Mouse (Mus musculus) forebrain, postnatal 0 days (tissue): ENCODE data around the gene C1qc. TPM values are rescaled to one million over a fixed set of nuclear protein-coding genes. Genes with fewer than 3 reads are reported as not detected.

ENCODE experiments used
- ATAC-seq: fragments of 200-750 bp; cut with Nextera tagmentation; 2 replicates; pipeline ENCODE4 v1.8.0; 2017; ENCODE audit warnings: mild to moderate bottlenecking, moderate library complexity
- DNase-seq: peaks from one replicate; pipeline ENCODE4 v3.0.0-alpha.2; 2015
- H3K27ac ChIP-seq: fragments of 300-500 bp; sonication (generic); 2 replicates; pipeline ENCODE4 v1.5.1; 2014; ENCODE audit warnings: low read depth, mild to moderate bottlenecking, antibody characterized with exemption, low read length, moderate library complexity, mixed read lengths
- H3K27me3 ChIP-seq: fragments of 300-500 bp; sonication (generic); 2 replicates; pipeline ENCODE4 v1.6.1; 2014; ENCODE audit warnings: mild to moderate bottlenecking, low read length, mixed read lengths; ENCODE audit not compliant: insufficient read depth
- H3K36me3 ChIP-seq: fragments of 300-500 bp; sonication (generic); 2 replicates; pipeline ENCODE4 v1.6.1; 2014; ENCODE audit warnings: mild to moderate bottlenecking, moderate library complexity; ENCODE audit not compliant: insufficient read depth
- H3K4me1 ChIP-seq: fragments of 300-500 bp; sonication (generic); 2 replicates; pipeline ENCODE4 v1.6.1; 2014; ENCODE audit warnings: antibody characterized with exemption; ENCODE audit not compliant: insufficient read depth
- H3K4me2 ChIP-seq: fragments of 300-500 bp; sonication (generic); 2 replicates; pipeline ENCODE4 v1.6.1; 2014; ENCODE audit warnings: low read depth, mild to moderate bottlenecking, moderate library complexity
- H3K4me3 ChIP-seq: fragments of 300-500 bp; sonication (generic); 2 replicates; pipeline ENCODE4 v1.5.1; 2014; ENCODE audit warnings: low read depth, low read length, mixed read lengths
- H3K9ac ChIP-seq: fragments of 300-500 bp; sonication (generic); 2 replicates; pipeline ENCODE4 v1.6.1; 2014; ENCODE audit warnings: mild to moderate bottlenecking
- H3K9me3 ChIP-seq: fragments of 300-500 bp; sonication (generic); 2 replicates; pipeline ENCODE4 v1.6.1; 2016; ENCODE audit warnings: low read length
- CTCF ChIP-seq: sonication (generic); IDR thresholded peaks from 2 replicates; pipeline ENCODE4 v1.5.1; 2016; ENCODE audit warnings: antibody characterized with exemption, control low read depth, low read depth
- WGBS: fragments of 180-500 bp; shearing (Covaris S2); extraction: QIAGEN DNeasy Blood & Tissue Kit; methylation state at CpG from one replicate; pipeline ENCODE4 v1.1.7; 2014; 5-methylcytosine and 5-hydroxymethylcytosine counted together
- polyA plus RNA-seq: library from polyadenylated mRNA; unstranded; fragments of >200 nt; fragmentation: Nextera tagmentation; extraction: Ambion mirVana; gene quantifications from 2 replicates; pipeline ENCODE4 v1.2.1, GENCODE M21; 2015
- total RNA-seq: library from RNA; depleted of rRNA; stranded (reverse); fragments of >200 nt; gene quantifications from 2 replicates; pipeline ENCODE4 v1.2.3, GENCODE M21; 2014

C1qc gene
- total and polyA plus RNA-seq, 2 experiments from 2014 or later, result 46.1 to 64.6 TPM

- ATAC-seq (peak; percentile 34; the same call in 1 of the 2 replicates), DNase-seq (peak; percentile 46)
- no peak overlapping the region for H3K4me2 ChIP-seq
- no peaks in the 10 kb centered on the region for H3K36me3 ChIP-seq
- no peaks in the 10 kb centered on the region for H3K27me3 ChIP-seq
- H3K4me1 ChIP-seq, result peaks cover 7% of the 10 kb centered on the region
- H3K9ac ChIP-seq, result no peak overlapping the region
- no peak overlapping the region for H3K4me3 ChIP-seq
- 17% methylated on average over 12 of the region's 12 CpGs for WGBS
- TF ChIP-seq CTCF, result no peak
- no peak overlapping the region for H3K27ac ChIP-seq
- H3K9me3 ChIP-seq, result no peaks in the 10 kb centered on the region
Observed at GRCm38 (mm10) chr4:136867690-136868345, 25.0 kb downstream of the C1qc start.

GRCm38 (mm10) chr4:136865531-136865930 is 27.3 kb downstream of the C1qc start:
- no peak for TF ChIP-seq CTCF
- Histone ChIP-seq H3K9me3 (no peaks in the 10 kb centered on the region), H3K36me3 (no peaks in the 10 kb centered on the region), H3K4me3 (no peak overlapping the region), H3K4me2 (no peak overlapping the region), H3K27ac (no peak overlapping the region), H3K9ac (no peak overlapping the region), H3K4me1 (peaks cover 7% of the 10 kb centered on the region), H3K27me3 (no peaks in the 10 kb centered on the region)
- WGBS, result 64% methylated on average over 5 of the region's 5 CpGs
- no peak for DNase-seq
- no peak for ATAC-seq

GRCm38 (mm10) chr4:136864751-136865470 is 28.0 kb downstream of the C1qc start:
- no peak for TF ChIP-seq CTCF
- Histone ChIP-seq H3K4me2 (no peak overlapping the region), H3K9me3 (no peaks in the 10 kb centered on the region), H3K27ac (no peak overlapping the region), H3K9ac (no peak overlapping the region), H3K36me3 (no peaks in the 10 kb centered on the region), H3K4me3 (no peak overlapping the region), H3K27me3 (no peaks in the 10 kb centered on the region), H3K4me1 (peaks cover 7% of the 10 kb centered on the region)
- peak; percentile 69 for DNase-seq
- peak; percentile 42; the same call in 1 of the 2 replicates for ATAC-seq
- 6% methylated on average over 15 of the region's 15 CpGs for WGBS

GRCm38 (mm10) chr4:136863517-136863916 is 29.3 kb downstream of the C1qc start:
- Histone ChIP-seq H3K4me3 (no peak overlapping the region), H3K4me2 (no peak overlapping the region), H3K27ac (no peak overlapping the region), H3K9me3 (no peaks in the 10 kb centered on the region), H3K27me3 (no peaks in the 10 kb centered on the region), H3K4me1 (peaks cover 7% of the 10 kb centered on the region), H3K36me3 (no peaks in the 10 kb centered on the region), H3K9ac (no peak overlapping the region)
- DNase-seq (no peak), ATAC-seq (no peak)
- WGBS, result 37% methylated on average over 9 of the region's 9 CpGs
- TF ChIP-seq CTCF, result no peak

GRCm38 (mm10) chr4:136862411-136862810 is 30.5 kb downstream of the C1qc start:
- no peak overlapping the region for H3K4me3 ChIP-seq
- TF ChIP-seq CTCF, result no peak
- H3K4me2 ChIP-seq, result no peak overlapping the region
- no peak for ATAC-seq
- DNase-seq, result no peak
- H3K4me1 ChIP-seq, result peaks cover 7% of the 10 kb centered on the region
- 87% methylated on average over 2 of the region's 2 CpGs for WGBS
- H3K9ac ChIP-seq, result no peak overlapping the region
- no peak overlapping the region for H3K27ac ChIP-seq
- H3K36me3 ChIP-seq, result no peaks in the 10 kb centered on the region
- H3K27me3 ChIP-seq, result no peaks in the 10 kb centered on the region
- H3K9me3 ChIP-seq, result no peaks in the 10 kb centered on the region

- Histone ChIP-seq H3K27ac (no peak overlapping the region), H3K9me3 (no peaks in the 10 kb centered on the region), H3K4me3 (no peak overlapping the region), H3K36me3 (no peaks in the 10 kb centered on the region), H3K4me2 (no peak overlapping the region), H3K4me1 (peaks cover 7% of the 10 kb centered on the region), H3K27me3 (no peaks in the 10 kb centered on the region), H3K9ac (no peak overlapping the region)
- no peak for TF ChIP-seq CTCF
- WGBS, result 7% methylated on average over 17 of the region's 17 CpGs
- DNase-seq (no peak), ATAC-seq (peak; percentile 72)
Observed at GRCm38 (mm10) chr4:136861806-136862205, 31.1 kb downstream of the C1qc start.

GRCm38 (mm10) chr4:136860022-136860421 is 32.8 kb downstream of the C1qc start:
- Histone ChIP-seq H3K4me1 (peaks cover 3% of the 10 kb centered on the region), H3K4me2 (no peak overlapping the region), H3K36me3 (no peaks in the 10 kb centered on the region), H3K27ac (no peak overlapping the region), H3K9me3 (no peaks in the 10 kb centered on the region), H3K9ac (no peak overlapping the region), H3K4me3 (no peak overlapping the region), H3K27me3 (no peaks in the 10 kb centered on the region)
- TF ChIP-seq CTCF, result no peak
- DNase-seq (no peak), ATAC-seq (no peak)
- 87% methylated on average over 7 of the region's 7 CpGs for WGBS
